Mouse (Mus musculus): ENCODE data around the gene Gab3.

Gab3 gene

DNA sequence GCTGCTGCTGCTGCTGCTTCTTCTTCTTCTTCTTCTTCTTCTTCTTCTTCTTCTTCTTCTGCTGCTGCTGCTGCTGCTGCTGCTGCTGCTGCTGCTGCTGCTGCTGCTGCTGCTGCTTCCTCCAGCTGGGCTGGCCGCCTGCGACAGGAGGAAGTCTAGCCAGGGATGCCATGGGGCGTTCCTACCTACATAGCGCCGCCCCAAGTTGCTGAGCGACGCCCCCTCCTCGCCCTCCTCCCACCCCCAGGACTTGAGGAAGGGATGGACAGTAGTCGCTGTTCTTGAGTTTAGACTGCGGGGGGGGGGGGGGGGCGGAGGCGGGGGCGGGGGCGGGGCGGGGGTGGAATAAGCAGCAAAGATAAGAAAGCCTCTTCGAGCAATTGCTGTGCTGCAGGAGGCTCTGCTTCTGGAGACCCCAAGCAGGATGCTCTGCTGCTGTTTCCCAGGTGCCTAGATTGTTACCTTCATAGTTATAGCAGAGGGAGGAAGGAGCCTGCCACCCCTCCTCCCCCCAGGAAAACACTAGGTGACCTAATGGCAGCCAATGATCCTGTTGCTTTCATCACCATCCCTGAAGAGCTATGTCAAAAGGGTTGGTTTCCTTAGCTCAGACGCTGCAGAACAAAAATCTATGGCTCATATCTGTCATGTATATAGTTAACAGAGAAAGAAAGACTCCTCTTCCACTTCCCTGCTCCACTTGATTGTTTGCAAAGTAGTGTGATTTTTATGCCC is at the start of gene Gab3:
TSS of gene Gab3 (minus strand) at position 685 of the 735 bp plus-strand sequence.
- peak; percentile 3 to 10 for DNase-seq (ENCODE audit: low read depth in 1 of 2, low spot score in 2 of 2)

DNA sequence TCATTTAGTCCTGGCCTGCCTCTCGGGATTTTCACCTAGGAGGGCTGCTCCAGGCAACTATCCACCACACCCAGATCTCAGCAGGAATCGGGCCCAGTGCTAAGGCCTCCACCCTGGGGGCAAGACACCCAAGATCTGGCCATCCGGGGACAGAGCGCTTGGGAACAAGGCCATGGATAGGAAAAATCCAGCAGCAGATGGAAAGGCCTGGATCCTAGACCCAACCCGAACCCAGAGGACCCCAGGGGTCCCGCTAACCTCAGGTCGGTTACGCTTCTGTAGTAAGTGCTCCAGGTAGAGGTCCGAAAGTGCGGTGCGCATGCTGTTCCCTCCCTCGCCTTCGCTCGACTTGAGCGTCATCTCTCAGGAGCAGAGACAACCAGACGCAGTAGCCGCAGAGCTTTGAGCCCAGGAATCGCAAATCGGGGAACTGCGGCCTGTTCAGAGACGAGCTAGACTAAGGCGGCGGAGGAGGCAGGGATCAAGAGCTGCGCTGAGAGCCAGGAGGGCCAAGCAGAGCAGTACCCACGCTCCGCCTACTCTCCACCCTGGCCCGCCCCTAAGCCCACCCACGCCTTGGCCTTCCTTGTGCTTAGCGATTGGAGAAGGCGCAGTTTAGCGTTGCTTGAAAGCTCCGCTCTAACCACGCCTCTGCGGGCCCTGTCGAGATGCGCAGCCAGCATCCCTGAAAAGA is 45.4 kb upstream of the Gab3 start, which contains the start of gene Mpp1:
TSS of gene Mpp1 (minus strand) at position 550 of the 694 bp plus-strand sequence.
- peak; percentile 20 to 53 for DNase-seq (ENCODE audit: low read depth in 1 of 2, low spot score in 2 of 2)

DNA sequence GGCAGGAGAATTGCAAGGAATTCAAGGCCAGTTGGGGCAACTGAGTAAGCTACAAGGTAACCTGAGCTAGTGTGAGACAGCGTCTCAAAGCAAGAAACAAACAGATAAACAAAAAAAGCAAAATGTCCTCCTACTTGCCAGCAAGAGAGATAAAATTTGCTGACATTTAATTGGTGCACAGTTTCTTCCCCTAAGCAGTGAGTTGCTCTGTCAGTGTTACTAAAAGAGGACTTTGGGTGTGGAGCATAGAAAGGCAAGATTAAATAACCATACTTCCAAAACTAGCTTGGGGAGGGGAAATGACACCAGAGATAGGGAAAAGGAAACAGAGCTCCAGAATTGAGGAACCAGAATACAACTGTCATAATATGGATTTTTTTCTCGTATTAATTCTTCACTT is 44.2 kb upstream of the Gab3 start:
- no peak for DNase-seq (ENCODE audit: low read depth in 1 of 2, low spot score in 2 of 2)

DNA sequence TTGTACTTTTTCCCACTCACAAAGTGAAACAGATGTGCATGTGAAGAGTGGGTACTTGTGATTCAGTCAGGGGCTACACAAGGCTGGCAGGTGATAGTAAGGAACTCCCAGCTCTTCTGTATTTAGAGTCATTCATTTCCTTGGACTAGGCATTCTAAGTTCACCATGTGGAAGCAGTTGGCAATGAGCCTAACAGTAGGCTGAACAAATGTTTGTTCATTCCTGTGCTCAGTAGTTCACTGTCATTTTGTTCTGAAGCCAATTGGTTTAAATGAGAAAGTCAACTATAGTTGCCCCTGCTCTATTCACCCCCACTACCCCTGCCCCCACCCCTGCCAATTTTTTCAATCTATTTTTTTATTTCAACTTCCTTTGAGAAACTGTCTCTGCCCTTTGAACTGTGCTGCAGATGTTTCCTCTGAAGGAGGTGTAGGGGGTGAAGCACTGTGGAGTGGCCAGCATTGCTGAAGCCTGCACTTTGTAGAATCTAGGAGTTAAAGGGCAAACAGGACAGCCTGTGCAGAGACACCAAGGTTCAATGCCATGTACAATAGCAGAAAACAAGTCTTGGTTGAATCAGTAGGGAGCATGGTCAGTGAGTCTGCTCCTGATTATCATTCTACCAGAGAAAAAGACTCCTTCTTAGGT is 43.2 kb upstream of the Gab3 start:
- DNase-seq (ENCODE audit: low read depth in 1 of 2, low spot score in 2 of 2), result no peak

DNA sequence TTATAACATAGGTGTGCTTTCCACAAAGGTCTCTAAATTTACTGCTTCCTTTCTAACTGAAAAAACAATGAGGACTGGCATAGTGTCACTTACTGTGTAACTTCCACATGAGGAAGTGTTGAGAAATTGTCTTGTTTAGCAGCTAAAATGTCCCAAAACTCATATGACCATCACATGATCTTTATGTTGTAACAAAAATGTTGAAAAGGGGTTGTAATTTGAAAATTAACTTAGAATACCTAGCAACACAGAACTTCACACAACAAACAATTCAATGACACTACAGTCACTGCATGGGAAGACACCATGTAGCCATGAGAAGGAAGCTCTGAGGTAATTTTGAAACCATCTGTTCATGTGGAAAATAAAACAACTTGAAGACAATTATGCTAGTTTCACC is 41.6 kb upstream of the Gab3 start:
- no peak for DNase-seq (ENCODE audit: low read depth in 1 of 2, low spot score in 2 of 2)

DNA sequence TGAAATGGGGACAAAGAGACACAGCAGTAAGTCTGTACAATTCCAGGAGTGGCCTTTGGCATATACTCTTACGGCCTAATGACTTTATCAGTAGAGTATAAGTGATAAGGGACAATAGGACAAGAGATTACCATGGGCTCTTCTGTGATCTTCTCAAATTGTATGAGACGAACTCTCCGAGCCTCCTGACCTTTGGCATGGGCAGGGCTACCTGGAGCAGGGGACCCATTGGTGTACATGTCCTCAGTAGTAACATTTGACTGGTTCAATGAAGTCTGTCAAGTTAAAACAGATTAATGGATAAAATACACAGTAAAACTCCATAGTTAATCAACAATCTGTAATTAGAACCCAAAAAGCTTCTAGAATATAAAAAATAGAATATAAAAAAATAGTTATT is 40.3 kb upstream of the Gab3 start:
- DNase-seq (ENCODE audit: low read depth in 1 of 2, low spot score in 2 of 2), result no peak

DNA sequence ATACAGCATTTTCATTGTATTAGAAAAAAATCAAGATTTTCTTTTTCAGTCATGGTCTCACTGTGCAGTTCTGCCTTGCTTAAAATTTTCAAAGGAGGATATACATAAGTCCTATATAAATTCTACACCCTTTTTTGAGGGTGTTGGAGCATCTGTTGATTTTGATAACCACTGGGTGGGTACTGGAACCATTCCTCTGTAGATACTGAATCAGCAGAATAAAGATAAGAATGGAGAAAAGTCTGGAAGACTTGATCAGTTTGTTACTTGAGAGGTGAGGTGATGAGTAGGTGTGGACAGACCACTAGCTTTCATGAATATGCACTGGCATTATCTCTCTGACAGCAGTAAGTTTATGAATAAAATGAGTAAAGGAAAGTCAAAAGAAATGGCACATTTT is 30.3 kb upstream of the Gab3 start:
- no peak for DNase-seq (ENCODE audit: low read depth in 1 of 2, low spot score in 2 of 2)

DNA sequence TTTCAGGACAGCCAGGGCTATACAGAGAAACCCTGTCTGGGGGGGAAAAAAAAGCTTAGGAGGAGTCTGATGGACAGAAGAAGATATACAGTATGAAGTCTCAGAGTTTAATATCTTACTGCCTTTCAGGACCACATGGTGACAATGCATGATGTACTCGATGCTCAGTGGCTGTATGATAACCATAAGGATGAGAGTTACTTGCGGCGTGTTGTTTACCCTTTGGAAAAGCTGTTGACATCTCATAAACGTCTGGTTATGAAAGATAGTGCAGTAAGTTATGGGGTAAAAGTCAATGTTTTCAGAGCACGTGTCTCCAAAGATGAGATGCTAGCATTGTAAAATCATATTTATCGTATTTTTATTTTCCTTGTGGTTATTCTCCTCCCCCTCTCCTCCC is 17.0 kb upstream of the Gab3 start:
- DNase-seq (ENCODE audit: low read depth in 1 of 2, low spot score in 2 of 2), result no peak

DNA sequence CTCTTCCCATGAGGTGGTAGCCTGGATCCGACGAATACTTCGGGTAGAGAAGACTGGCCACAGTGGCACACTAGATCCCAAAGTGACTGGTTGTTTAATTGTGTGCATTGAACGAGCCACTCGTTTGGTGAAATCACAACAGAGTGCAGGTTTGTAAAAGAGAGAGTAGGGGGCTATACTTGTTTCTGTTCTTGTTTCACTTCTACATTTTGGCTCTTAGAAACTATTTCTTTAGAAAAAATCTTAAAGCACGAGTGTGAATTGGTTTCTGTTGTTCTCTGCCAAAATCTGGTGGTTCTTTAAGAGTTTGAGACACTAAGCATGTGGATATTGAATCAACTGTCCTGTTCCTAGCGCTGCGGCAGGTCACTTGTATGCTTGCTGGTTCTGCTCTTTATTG is 13.5 kb upstream of the Gab3 start:
- no peak for DNase-seq (ENCODE audit: low read depth in 1 of 2, low spot score in 2 of 2)

DNA sequence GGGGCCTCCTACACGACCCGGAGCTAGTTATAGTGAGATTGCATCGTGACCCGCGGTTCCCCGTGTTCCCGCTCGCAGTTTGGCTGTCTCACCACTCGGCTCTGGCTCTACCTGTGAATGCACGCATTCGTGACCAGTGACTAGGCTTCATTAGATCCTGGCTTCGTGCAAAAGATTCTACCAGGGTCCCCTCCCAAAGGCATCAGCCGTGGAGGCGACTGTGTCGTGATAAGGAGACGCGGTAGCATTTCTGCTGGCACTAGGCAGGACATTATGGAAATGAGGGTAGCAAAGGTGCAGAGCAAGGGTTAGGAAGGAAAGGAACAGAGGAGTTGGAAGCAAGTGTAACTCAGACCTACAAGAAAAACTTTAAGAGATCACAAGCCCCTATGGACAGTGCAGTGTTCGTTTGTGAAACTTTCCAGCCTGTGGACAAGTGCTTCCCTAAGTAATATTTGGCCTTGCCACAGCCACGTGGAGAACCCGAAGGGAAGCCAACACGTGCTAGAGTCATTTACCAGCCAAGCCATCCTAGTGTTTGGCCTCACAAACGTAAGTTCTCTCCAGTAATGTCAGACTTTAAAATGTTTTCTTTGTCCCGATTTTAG is 11.0 kb upstream of the Gab3 start:
- no peak for DNase-seq (ENCODE audit: low read depth in 1 of 2, low spot score in 2 of 2)

DNA sequence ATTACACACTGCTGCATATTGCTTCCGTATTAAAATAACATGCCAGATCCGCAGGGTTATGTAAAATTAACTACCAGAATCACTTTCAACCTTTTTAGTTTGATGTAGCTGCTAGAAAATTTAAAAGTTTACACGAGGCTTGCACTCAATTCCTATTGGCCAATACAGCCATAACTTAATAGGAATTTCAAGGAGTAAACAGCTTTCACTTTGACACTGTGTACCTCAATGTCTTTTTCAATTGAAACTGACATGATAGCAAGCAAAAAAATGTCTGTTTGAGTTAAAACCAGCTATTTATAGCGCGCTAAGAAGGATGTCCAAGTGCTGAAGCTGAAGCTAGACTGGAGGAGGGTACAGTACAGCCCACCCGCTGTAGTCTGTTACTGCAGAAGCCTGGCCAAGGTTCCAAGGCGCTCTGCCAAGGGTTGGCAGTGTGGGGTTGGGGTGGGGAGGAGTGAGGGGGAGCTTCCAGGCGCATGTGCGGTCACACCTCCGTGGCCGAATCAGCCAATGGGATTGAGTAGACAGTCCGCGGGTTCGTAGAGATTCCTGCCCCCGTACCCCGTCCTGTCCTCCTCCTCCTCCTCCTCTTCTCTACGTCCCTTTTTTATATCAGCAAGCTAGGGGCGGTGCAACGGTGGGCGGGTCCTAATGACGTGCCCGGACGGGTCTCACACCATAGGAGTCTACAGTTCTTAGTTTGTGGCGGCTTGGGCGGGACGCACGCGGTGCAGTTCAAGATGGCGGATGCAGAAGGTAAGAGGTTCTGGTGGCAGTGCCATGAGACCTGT is 10.3 kb upstream of the Gab3 start, which contains the start of gene Dkc1:
TSS of gene Dkc1 (plus strand) at position 486 of the 794 bp plus-strand sequence.
- peak; percentile 84 to 88 for DNase-seq (ENCODE audit: low read depth in 1 of 2, low spot score in 2 of 2)

DNA sequence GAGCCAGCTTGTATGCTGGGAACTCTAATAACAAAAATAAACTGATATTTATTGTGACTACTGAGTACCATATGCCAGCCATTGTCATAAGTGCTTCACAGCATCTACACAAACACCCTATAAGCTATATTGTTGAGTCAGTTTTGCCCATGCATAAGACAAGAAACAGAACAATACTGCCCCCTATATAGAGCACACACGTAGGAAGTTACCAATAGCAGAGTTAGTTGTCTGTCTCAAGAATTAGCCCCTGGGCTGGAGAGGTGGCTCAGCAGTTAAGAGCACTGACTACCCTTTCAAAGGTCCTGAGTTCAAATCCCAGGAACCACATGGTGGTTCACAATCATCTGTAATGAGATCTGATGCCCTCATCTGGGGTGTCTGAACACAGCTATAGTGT is 396 bp upstream of the Gab3 start:
- DNase-seq (ENCODE audit: low read depth in 1 of 2, low spot score in 2 of 2), result no peak

DNA sequence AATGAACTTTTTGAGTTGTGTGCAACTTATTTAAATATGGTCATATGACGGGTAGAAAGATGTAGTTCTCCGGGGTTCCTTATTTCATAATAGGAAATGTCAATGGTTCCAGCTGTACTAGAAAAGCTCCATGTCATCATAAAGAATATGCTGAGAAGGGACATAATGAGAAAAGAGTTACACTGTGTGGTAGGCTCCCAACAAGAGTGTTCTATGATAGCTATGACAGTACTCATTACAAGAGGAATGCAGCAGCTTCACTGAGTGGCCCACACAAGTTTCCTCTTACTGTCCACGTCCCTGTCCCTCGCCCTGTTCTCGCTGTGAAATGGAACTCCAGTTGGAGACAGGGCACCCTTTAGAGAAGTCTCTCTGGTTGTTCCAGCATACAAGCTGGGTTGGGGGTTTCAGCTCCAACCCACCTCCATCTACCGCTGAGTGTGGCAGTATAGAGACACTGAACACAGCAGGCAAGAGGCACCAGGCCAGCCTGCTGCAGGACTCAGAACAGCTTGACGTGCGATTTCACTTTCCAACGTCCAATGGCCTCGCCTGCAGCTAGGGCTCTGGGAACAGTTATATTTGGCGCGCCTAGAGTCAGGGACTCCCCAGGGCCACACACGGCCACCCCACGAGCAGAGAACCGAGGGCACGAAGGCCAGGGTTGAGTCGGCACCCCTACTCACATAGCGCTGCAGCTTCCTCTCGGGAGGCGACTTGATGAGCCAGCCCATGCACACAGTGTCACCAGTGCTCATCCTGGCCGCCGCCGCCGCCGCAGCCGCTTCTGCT is 1.1 kb downstream of the Gab3 start:
- DNase-seq (ENCODE audit: low read depth in 1 of 2, low spot score in 2 of 2), result no peak

DNA sequence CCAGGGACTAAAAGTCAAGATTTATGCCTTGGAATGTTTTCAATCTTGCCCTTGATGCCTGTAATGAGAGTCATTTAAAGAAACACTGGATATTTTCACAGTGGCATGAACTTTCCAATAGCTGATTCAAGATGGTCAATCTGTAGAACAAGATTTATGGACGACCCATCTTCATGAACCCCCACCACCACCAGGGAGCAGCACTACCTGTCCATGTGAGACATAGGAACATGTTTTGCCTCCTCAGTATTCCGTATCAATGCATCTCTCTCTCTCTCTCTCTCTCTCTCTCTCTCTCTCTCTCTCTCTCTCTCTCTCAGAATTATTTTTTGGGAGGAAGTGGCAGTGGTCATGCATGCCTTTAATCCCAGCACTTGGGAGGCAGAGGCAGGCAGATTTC is 2.9 kb downstream of the Gab3 start:
- no peak for DNase-seq (ENCODE audit: low read depth in 1 of 2, low spot score in 2 of 2)

DNA sequence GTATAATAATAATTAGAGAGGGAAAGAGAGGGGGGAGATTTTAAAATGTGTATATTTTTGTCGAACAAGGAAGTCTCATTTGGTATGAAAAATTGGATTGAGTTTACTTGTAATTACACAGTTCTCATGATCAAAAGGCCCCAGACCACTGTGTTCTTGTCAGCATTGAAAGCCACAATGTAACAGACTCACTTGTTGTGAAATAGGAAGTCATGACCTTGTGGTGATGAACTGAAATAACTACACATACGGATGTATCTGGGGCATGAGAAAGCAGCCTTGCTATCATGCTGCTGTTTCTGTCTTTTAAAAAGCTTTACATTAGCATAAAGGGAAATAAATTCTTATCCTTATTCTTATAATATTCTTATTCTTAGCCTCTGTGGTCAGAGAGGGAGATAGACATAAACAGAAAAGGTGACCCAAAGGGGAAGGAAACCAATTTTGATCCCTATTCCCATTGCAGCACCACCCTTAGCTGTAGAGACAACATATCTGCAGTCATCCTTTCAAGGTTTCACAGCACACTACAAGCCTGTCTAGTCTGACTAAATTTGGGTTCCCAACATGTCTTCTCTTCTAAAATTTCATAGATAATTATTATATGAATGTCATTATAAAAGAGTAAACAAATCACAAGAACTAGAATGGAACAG is 29.0 kb downstream of the Gab3 start:
- no peak for DNase-seq (ENCODE audit: low read depth in 1 of 2, low spot score in 2 of 2)

DNA sequence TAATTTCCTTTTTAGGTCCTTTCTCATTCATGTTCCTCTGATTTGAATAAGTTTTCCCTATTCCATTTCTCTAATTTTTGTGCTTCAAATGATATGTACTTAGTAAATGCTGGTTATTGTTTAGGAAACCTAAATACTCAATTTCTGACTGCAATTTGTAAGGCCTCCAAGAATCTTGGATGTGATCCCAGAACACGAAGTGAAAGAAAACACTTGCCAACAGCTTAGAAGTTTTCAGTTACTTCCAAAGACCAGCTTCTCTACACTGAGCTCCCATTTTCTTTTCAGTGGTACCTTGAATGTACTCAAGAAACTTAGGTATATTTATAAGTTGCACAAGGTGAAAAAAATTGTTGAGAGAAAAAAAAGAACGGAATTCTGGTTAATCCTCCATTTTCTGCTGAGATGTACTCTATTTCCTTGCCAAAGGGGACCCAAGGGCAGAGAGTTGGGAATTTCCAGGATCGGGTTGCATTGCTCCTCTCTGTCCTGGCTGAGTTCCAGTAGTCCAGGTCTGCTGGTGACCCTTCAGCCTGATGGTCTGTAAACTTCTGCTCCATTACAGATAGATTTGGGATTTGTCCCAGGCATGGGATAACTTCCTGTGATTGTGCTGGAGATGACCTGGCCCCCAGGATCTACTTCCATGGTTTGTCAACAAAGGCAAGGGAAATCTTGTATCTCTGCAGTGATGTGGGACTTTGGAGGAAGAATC is 38.2 kb downstream of the Gab3 start:
- no peak for DNase-seq (ENCODE audit: low read depth in 1 of 2, low spot score in 2 of 2)

DNA sequence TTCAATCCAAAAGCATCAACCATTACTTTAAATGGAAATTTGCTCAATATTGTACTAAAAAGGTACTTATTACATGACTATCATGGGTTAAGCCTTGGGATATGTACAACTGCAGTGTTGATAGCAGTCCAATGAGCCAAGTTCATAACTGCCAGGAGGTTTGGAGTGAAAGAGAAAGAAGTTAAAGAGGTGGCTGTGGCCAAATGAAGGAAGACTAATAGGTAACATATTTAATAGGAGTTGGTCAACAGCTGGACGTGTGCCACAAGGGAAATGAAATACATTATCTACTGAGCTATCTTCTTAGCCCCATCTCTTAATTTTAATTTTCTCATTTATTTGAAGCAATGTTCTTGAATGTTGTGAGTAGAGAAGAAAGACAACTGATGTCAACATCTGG is 39.3 kb downstream of the Gab3 start:
- no peak for DNase-seq (ENCODE audit: low read depth in 1 of 2, low spot score in 2 of 2)

DNA sequence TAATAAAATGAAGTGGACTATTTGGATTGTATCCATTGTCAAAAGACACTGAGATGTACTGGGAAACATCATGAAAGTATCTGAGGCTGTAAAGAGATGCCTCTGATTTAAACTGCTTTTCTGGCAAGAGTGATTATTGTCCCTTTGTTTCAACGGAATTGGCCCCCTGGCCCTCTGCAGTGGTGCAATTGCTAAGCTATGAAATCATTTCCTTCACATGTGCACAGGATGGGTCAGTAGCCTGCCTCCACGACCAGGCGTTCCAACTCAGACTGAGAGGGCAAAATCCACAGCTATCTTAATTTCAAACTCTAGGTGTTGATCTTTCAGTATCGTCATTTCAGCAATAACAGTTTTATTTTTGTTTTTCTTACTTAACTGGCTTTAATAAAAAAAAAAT is 40.7 kb downstream of the Gab3 start:
- DNase-seq (ENCODE audit: low read depth in 1 of 2, low spot score in 2 of 2), result no peak

DNA sequence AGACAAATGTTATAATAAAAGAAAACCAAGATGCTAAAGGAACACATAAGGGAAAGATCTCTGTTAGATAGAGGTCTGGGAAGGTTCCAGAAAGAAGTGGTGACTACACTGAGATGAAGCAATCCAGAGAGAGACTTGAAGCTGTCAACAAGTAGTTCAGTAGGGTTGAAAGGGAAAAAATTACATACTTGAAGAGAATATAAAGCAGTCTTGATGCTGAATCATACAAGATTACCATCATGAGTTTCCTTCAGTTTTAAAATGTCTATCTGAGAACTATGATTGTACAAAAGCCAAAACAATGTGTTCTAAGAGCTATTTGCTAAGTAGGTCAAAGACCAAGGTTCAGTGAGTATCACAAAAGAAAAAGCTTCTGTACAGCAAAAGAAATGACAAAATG is 48.6 kb downstream of the Gab3 start:
- no peak for DNase-seq (ENCODE audit: low read depth in 1 of 2, low spot score in 2 of 2)

All from monocyte, adult 2 months (primary cell).